Mouse (Mus musculus) testis, adult 2 months (tissue): ENCODE measurements around the gene Wdr1. TPM values are rescaled to one million over a fixed set of nuclear protein-coding genes. Genes with fewer than 3 reads are reported as not detected.

Source experiments
- H3K27ac ChIP-seq: fragments of 200-500 bp; 2 replicates; pipeline ENCODE4 v1.5.1; 2012; ENCODE audit warnings: low read depth, low read length; ENCODE audit not compliant: control insufficient read depth, insufficient read depth
- H3K27me3 ChIP-seq: fragments of 200-500 bp; 2 replicates; pipeline ENCODE4 v1.6.1; 2012; ENCODE audit warnings: mild to moderate bottlenecking, low read length, moderate library complexity; ENCODE audit not compliant: control insufficient read depth, insufficient read depth
- H3K36me3 ChIP-seq: fragments of 200-500 bp; 2 replicates; pipeline ENCODE4 v1.6.1; 2012; ENCODE audit warnings: mild to moderate bottlenecking, low read length; ENCODE audit not compliant: control insufficient read depth, insufficient read depth
- H3K4me1 ChIP-seq: fragments of 200-500 bp; 2 replicates; pipeline ENCODE4 v1.6.1; 2012; ENCODE audit warnings: low read length; ENCODE audit not compliant: control insufficient read depth, insufficient read depth
- H3K4me3 ChIP-seq: fragments of 200-500 bp; 2 replicates; pipeline ENCODE4 v1.5.1; 2012; ENCODE audit warnings: low read depth, mild to moderate bottlenecking, low read length, moderate library complexity, mixed read lengths; ENCODE audit not compliant: control insufficient read depth
- CTCF ChIP-seq: fragments of 200-500 bp; IDR thresholded peaks from 2 replicates; pipeline ENCODE4 v1.5.1; 2012; ENCODE audit warnings: low read depth, mild to moderate bottlenecking, inconsistent platforms, low read length, moderate library complexity; ENCODE audit not compliant: control insufficient read depth, insufficient read depth, insufficient replicate concordance
- POLR2A ChIP-seq: fragments of 200-500 bp; IDR thresholded peaks from 2 replicates; pipeline ENCODE4 v1.6.1; 2012; ENCODE audit warnings: low read depth, mild to moderate bottlenecking, inconsistent platforms, low read length, moderate library complexity; ENCODE audit not compliant: control insufficient read depth
- polyA plus RNA-seq: library from polyadenylated mRNA; depleted of rRNA; stranded (reverse); fragments of >200 nt; gene quantifications from 2 replicates; pipeline ENCODE4 v1.2.3, GENCODE M21; 2012

Gene Wdr1
- polyA plus RNA-seq, 1 experiment: 113 TPM

DNA sequence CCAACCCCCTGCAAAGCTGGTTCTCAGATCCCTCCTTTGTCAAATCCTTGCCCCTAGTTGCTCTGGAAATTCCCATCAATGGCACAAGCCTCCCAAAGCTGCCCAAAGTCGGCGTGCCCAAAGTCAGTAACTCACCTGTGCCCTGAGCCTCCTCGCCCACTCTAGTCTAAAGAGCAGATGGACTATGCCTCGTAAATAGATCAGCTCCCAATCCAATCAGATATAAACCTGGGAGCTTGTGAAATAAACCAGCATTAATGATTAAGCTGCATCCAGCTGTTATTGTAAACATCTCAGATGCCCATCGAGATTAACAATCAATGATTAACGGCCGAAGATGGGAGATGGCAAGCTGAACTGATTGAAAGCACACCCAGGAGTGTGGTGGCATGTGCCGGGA, 71.3 kb downstream of the Wdr1 start:
- H3K4me1 ChIP-seq: no peaks in the 10 kb centered on the region
- H3K27me3 ChIP-seq: no peaks in the 10 kb centered on the region
- no peak overlapping the region for H3K4me3 ChIP-seq
- H3K27ac ChIP-seq: no peak overlapping the region
- TF ChIP-seq POLR2A: no peak
- no peak for TF ChIP-seq CTCF
- no peaks in the 10 kb centered on the region for H3K36me3 ChIP-seq

DNA sequence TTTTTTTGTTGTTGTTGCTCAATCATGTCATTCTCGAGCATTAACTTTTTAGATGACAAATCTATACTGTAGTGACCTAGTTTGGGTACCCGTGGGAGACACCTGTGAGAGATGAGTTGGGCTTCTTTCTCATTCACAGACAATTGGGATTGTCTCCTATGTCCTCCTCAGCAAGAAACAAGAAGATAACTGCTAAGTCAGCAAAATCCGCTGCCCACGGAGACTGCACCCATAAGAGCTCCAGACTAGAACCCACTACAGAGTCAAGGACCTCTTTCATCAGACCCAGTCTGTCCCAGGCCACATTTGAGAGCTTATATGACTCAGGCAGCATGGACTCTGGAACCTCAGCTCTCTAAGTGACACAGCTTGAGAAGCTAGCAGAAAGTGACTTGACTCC, 73.3 kb downstream of the Wdr1 start:
- no peaks in the 10 kb centered on the region for H3K4me1 ChIP-seq
- H3K27ac ChIP-seq: no peak overlapping the region
- H3K4me3 ChIP-seq: no peak overlapping the region
- TF ChIP-seq CTCF (no peak), POLR2A (no peak)
- H3K27me3 ChIP-seq: no peaks in the 10 kb centered on the region
- no peaks in the 10 kb centered on the region for H3K36me3 ChIP-seq

DNA sequence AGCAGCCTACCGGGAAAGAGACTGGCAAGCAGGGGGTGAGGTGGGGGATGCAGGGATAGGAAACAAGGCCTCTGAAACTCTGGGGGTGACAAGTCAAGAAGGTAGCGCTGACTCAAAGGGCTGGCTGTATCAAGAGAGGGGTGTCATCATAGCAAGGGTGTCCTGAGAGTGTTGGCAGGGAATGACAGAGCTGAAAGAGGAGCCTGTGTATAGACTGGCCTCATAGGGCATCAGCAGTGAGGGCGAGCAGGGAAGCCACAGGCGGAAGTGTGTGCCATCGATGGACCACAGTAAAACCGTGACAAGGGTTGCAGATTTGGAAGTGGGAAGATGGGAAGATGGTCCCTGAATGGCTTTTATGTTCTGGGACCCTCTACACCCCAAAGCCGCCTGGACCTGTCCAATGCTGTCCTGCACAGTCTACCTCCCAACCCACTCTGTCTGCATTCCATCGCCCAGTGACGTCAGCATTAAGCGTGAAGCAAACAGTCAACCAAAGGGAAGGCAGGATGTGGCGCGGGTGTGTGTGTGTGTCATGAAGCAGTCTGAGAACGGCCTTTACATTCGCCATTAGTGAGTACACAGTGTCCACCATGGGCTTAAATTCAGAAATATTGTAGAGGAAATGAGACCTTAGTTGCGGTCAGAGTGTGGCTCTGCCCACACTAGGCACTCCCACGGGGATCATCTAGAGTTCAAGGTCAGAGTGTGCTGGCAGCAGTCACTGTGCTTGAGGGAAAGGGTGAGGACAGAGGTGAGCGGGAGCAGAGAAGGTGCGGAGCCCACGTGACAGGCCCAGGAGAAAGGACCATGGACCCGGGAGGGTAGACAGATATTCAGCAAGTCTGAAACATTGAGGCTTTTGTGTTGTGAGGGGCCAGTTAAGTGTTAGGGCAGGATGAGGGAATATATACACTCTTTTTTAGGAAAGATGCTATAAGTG, 74.1 kb downstream of the Wdr1 start:
- no peaks in the 10 kb centered on the region for H3K4me1 ChIP-seq
- no peaks in the 10 kb centered on the region for H3K27me3 ChIP-seq
- TF ChIP-seq CTCF (no peak), POLR2A (no peak)
- H3K4me3 ChIP-seq: no peak overlapping the region
- H3K27ac ChIP-seq: no peak overlapping the region
- no peaks in the 10 kb centered on the region for H3K36me3 ChIP-seq

DNA sequence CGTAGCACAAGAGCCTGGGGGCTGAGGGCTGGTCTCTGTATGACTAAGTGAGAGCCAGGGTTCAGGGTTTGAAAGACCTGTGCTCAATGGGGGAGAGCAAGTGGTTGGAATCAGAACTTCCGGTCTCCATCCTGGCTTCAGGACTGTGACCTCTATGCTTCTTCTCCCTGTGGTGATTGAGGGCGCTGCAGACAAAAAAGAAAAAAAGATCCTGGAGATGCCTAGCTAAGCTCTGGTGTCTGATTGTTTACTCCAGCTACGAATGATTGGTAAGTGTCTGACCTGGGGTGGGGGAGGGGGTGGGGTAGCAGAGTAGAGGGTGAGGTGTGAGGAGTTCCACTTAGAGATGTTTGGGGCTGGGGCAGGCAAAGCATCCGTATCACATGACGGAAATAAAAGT, 75.0 kb downstream of the Wdr1 start:
- Histone ChIP-seq H3K27ac (no peak overlapping the region), H3K27me3 (no peaks in the 10 kb centered on the region), H3K36me3 (no peaks in the 10 kb centered on the region), H3K4me3 (no peak overlapping the region), H3K4me1 (no peaks in the 10 kb centered on the region)
- no peak for TF ChIP-seq CTCF
- TF ChIP-seq POLR2A: no peak

DNA sequence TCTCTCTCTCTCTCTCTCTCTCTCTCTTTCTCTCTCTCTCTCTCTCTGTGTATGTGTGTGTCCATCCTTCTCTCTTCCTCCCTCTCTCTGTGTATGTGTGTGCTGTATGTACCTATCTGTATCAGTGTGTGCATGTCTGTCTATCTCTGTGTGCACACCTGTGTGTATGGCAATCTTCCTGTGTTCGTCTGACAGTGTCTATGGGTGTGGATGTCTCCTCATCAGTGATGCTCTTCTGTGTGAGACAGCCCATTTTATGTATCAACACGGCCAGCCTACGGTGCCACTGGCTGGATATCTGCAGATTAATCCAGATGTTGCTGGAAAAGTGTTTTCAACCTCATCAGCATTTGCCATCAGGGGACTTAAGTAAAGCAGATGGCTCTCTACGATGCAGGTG, 75.8 kb downstream of the Wdr1 start:
- Histone ChIP-seq H3K4me1 (no peaks in the 10 kb centered on the region), H3K4me3 (no peak overlapping the region), H3K27me3 (no peaks in the 10 kb centered on the region), H3K36me3 (no peaks in the 10 kb centered on the region), H3K27ac (no peak overlapping the region)
- TF ChIP-seq POLR2A (no peak), CTCF (no peak)

DNA sequence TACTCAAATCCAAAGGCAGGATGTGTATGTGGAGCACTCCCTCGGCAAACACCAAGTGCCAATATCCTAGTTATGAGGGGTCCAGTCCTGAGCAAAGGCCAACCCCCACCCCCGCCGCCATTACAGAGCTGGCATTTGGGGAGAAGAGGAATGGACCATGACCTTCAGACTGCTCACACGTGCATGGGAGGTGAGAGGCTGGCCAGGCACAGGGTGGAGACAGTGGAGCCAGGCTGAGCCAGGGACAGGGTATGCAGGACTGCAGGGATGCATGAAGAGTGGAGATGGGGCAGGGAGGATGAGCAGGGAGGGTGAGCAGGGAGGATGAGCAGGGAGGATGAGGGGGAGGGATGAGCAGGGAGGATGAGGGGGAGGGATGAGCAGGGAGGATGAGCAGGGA, 77.1 kb downstream of the Wdr1 start:
- no peak overlapping the region for H3K4me3 ChIP-seq
- TF ChIP-seq CTCF: no peak
- TF ChIP-seq POLR2A: no peak
- H3K27me3 ChIP-seq: no peaks in the 10 kb centered on the region
- H3K4me1 ChIP-seq: no peaks in the 10 kb centered on the region
- no peak overlapping the region for H3K27ac ChIP-seq
- H3K36me3 ChIP-seq: no peaks in the 10 kb centered on the region

DNA sequence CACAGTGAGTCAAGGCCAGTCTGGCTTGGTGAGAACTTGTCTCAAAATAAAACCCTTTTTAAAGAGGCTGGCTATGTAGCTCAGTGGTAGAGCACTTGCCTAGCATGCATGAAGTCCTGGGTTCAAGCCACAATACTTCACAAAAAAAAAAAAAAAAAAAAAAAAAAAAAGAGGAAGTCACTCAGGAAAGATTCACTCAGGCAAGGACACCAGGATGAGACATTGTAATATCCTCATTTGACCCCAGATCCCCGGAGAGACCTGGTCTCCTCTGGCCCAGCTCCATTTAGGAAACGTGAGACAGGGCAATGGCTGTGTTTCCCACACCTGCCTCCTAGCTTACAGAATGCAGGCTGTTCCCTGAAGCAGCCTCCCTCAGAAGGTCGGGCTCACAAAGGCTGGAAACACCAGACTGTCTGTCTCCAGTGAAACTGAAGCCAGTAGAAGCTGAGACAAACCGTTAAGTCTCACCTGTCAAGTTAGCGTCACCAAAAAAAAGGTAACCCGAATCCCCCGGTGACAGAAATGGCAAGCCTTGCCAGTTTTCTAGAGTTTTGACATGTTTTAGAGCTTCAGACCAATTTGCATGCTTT, 79.4 kb downstream of the Wdr1 start:
- TF ChIP-seq CTCF (no peak), POLR2A (no peak)
- Histone ChIP-seq H3K27me3 (no peaks in the 10 kb centered on the region), H3K36me3 (no peaks in the 10 kb centered on the region), H3K4me3 (no peak overlapping the region), H3K4me1 (no peaks in the 10 kb centered on the region), H3K27ac (no peak overlapping the region)
